Mouse (Mus musculus) hindbrain, postnatal 0 days (tissue): ENCODE results near the gene Olfr633. TPM values are rescaled to one million over a fixed set of nuclear protein-coding genes. Genes with fewer than 3 reads are reported as not detected.

Experiments
- ATAC-seq: fragments of 200-750 bp; cut with Nextera tagmentation; 2 replicates; pipeline ENCODE4 v1.8.0; 2017; ENCODE audit warnings: mild to moderate bottlenecking, moderate TSS enrichment, moderate library complexity
- DNase-seq: peaks from one replicate; pipeline ENCODE4 v3.0.0-alpha.2; 2015; ENCODE audit warnings: low spot score
- H3K27ac ChIP-seq: fragments of 300-500 bp; sonication (generic); 2 replicates; pipeline ENCODE4 v1.5.1; 2014; ENCODE audit warnings: mild to moderate bottlenecking
- H3K27me3 ChIP-seq: fragments of 300-500 bp; sonication (generic); 2 replicates; pipeline ENCODE4 v1.6.1; 2014; ENCODE audit warnings: low read length, mixed read lengths; ENCODE audit not compliant: insufficient read depth
- H3K36me3 ChIP-seq: fragments of 300-500 bp; sonication (generic); 2 replicates; pipeline ENCODE4 v1.6.1; 2014; ENCODE audit warnings: low read length, mixed read lengths; ENCODE audit not compliant: insufficient read depth
- H3K4me1 ChIP-seq: fragments of 300-500 bp; sonication (generic); 2 replicates; pipeline ENCODE4 v1.6.1; 2014; ENCODE audit warnings: antibody characterized with exemption, low read length, mixed read lengths; ENCODE audit not compliant: insufficient read depth
- H3K4me2 ChIP-seq: fragments of 300-500 bp; sonication (generic); 2 replicates; pipeline ENCODE4 v1.6.1; 2014; ENCODE audit warnings: low read depth, mild to moderate bottlenecking, low read length, moderate library complexity, mixed read lengths
- H3K4me3 ChIP-seq: fragments of 300-500 bp; sonication (generic); 2 replicates; pipeline ENCODE4 v1.5.1; 2014; ENCODE audit warnings: low read length
- H3K9ac ChIP-seq: fragments of 300-500 bp; sonication (generic); replicated peaks from 2 replicates; pipeline ENCODE4 v1.6.1; 2014; ENCODE audit warnings: mild to moderate bottlenecking, low read length, moderate library complexity, mixed read lengths
- H3K9me3 ChIP-seq: fragments of 300-500 bp; sonication (generic); 2 replicates; pipeline ENCODE4 v1.6.1; 2016; ENCODE audit warnings: low read length, mixed read lengths
- CTCF ChIP-seq: IDR thresholded peaks from 2 replicates; pipeline ENCODE4 v1.5.1; 2016; ENCODE audit warnings: antibody characterized with exemption, control low read depth, low read depth
- WGBS: fragments of 180-500 bp; shearing (Covaris S2); extraction: QIAGEN DNeasy Blood & Tissue Kit; methylation state at CpG from one replicate; pipeline ENCODE4 v1.1.7; 2014; 5-methylcytosine and 5-hydroxymethylcytosine counted together
- polyA plus RNA-seq: library from polyadenylated mRNA; unstranded; fragments of >200 nt; fragmentation: Nextera tagmentation; extraction: Ambion mirVana; gene quantifications from 2 replicates; pipeline ENCODE4 v1.2.1, GENCODE M21; 2015
- total RNA-seq: library from RNA; depleted of rRNA; stranded (reverse); fragments of >200 nt; gene quantifications from 2 replicates; pipeline ENCODE4 v1.2.3, GENCODE M21; 2014; rRNA removed

The Olfr633 gene
- total RNA-seq, result not detected in 2 replicates
- polyA plus RNA-seq, result not detected in 2 replicates

- Histone ChIP-seq H3K4me2 (no peak within 1 kb of the TSS), H3K4me3 (no peak within 1 kb of the TSS), H3K27ac (no peak within 1 kb of the TSS), H3K9me3 (no peaks in the 10 kb centered on the region), H3K27me3 (no peaks in the 10 kb centered on the region), H3K36me3 (no peaks in the 10 kb centered on the region), H3K4me1 (no peaks in the 10 kb centered on the region), H3K9ac (no peak within 1 kb of the TSS)
- TF ChIP-seq CTCF, result no peak
- DNase-seq (no peak), ATAC-seq (no peak)
Measured at GRCm38 (mm10) chr7:103944137-103944536, at the start of gene Olfr633. Gene Olfr633, plus strand, starts transcription at chr7:103944437.

GRCm38 (mm10) chr7:103903187-103903586 lies 41.0 kb upstream of the Olfr633 start, which contains the start of gene Olfr65:
Gene Olfr65, plus strand, starts transcription at chr7:103903487.
- WGBS, result 74% methylated on average over 2 of the region's 2 CpGs
- TF ChIP-seq CTCF, result no peak

GRCm38 (mm10) chr7:103910047-103910446 lies 34.2 kb upstream of the Olfr633 start:
- WGBS, result 54% methylated on average over 3 of the region's 3 CpGs
- no peak overlapping the region for H3K9ac ChIP-seq
- ATAC-seq, result no peak
- H3K4me2 ChIP-seq, result no peak overlapping the region
- no peak for TF ChIP-seq CTCF
- no peaks in the 10 kb centered on the region for H3K4me1 ChIP-seq
- DNase-seq, result no peak
- no peak overlapping the region for H3K4me3 ChIP-seq
- no peaks in the 10 kb centered on the region for H3K36me3 ChIP-seq
- no peaks in the 10 kb centered on the region for H3K27me3 ChIP-seq
- no peaks in the 10 kb centered on the region for H3K9me3 ChIP-seq
- H3K27ac ChIP-seq, result no peak overlapping the region

More at GRCm38 (mm10) chr7:103903187-103903586, 41.0 kb upstream of the Olfr633 start, which contains the start of gene Olfr65:
- Histone ChIP-seq H3K4me2 (no peak within 1 kb of the TSS), H3K27ac (no peak within 1 kb of the TSS), H3K36me3 (no peaks in the 10 kb centered on the region), H3K27me3 (no peaks in the 10 kb centered on the region), H3K4me3 (no peak within 1 kb of the TSS), H3K9ac (no peak within 1 kb of the TSS), H3K4me1 (no peaks in the 10 kb centered on the region), H3K9me3 (no peaks in the 10 kb centered on the region)
- ATAC-seq (no peak), DNase-seq (no peak)

DNA sequence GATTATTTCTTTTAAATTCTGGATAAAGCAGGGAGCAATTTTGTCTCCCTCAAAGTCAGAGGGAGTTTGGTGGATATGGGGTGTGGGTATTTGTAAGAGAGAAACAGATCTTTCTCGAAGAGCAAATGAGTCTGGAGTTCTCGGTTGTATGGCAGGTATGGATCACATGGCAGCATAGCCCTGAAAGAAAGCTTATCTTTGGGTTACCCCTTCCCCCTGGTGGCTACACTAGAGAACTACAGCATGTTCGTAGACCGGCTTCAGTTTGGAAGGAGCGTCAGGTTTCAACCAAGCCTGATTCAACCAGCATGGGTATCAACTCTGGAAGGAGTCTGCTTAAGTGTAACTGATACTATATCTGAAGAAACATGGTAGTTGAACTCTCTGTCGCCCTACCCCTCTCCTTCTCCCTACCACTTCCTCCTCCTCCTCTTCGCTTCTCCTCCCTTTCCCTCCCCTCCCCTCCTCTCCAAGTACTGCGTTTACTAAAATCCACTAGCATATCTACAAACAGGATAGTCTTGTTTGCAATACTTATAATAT lies 31.2 kb upstream of the Olfr633 start:
- DNase-seq, result no peak
- 52% methylated on average over 8 of the region's 8 CpGs for WGBS
- Histone ChIP-seq H3K9ac (no peak overlapping the region), H3K9me3 (no peaks in the 10 kb centered on the region), H3K4me2 (no peak overlapping the region), H3K27ac (no peak overlapping the region), H3K27me3 (no peaks in the 10 kb centered on the region), H3K4me1 (no peaks in the 10 kb centered on the region), H3K4me3 (no peak overlapping the region), H3K36me3 (no peaks in the 10 kb centered on the region)
- no peak for ATAC-seq
- peak; percentile 32 for TF ChIP-seq CTCF

GRCm38 (mm10) chr7:103915338-103915737 lies 28.9 kb upstream of the Olfr633 start:
- no peak for ATAC-seq
- no peaks in the 10 kb centered on the region for H3K4me1 ChIP-seq
- no peak overlapping the region for H3K4me3 ChIP-seq
- no peak overlapping the region for H3K9ac ChIP-seq
- no peaks in the 10 kb centered on the region for H3K36me3 ChIP-seq
- no peak overlapping the region for H3K4me2 ChIP-seq
- no peak for TF ChIP-seq CTCF
- no peaks in the 10 kb centered on the region for H3K9me3 ChIP-seq
- DNase-seq, result no peak
- H3K27ac ChIP-seq, result no peak overlapping the region
- no peaks in the 10 kb centered on the region for H3K27me3 ChIP-seq

- Histone ChIP-seq H3K27me3 (no peaks in the 10 kb centered on the region), H3K9me3 (no peaks in the 10 kb centered on the region), H3K4me2 (no peak within 1 kb of the TSS), H3K4me3 (no peak within 1 kb of the TSS), H3K9ac (no peak within 1 kb of the TSS), H3K4me1 (no peaks in the 10 kb centered on the region), H3K36me3 (no peaks in the 10 kb centered on the region), H3K27ac (no peak within 1 kb of the TSS)
- TF ChIP-seq CTCF, result no peak
- DNase-seq (no peak), ATAC-seq (no peak)
Measured at GRCm38 (mm10) chr7:103928525-103928924, 15.7 kb upstream of the Olfr633 start, which contains the start of gene Olfr631. Gene Olfr631, plus strand, starts transcription at chr7:103928825.

GRCm38 (mm10) chr7:103934264-103934663 lies 10.0 kb upstream of the Olfr633 start, which contains the start of gene Olfr632:
Gene Olfr632, plus strand, starts transcription at chr7:103934347.
- ATAC-seq, result no peak
- 85% methylated on average over 2 of the region's 2 CpGs for WGBS
- no peaks in the 10 kb centered on the region for H3K9me3 ChIP-seq

More at GRCm38 (mm10) chr7:103934264-103934663, 10.0 kb upstream of the Olfr633 start, which contains the start of gene Olfr632:
- no peak within 1 kb of the TSS for H3K27ac ChIP-seq
- H3K4me2 ChIP-seq, result no peak within 1 kb of the TSS
- H3K9ac ChIP-seq, result no peak within 1 kb of the TSS
- no peaks in the 10 kb centered on the region for H3K27me3 ChIP-seq
- no peak for DNase-seq
- H3K4me3 ChIP-seq, result no peak within 1 kb of the TSS
- no peak for TF ChIP-seq CTCF
- H3K4me1 ChIP-seq, result no peaks in the 10 kb centered on the region
- H3K36me3 ChIP-seq, result no peaks in the 10 kb centered on the region
